Comparison of ENCODE assay signal across 8 mouse cellular contexts in the genomic region with DNA sequence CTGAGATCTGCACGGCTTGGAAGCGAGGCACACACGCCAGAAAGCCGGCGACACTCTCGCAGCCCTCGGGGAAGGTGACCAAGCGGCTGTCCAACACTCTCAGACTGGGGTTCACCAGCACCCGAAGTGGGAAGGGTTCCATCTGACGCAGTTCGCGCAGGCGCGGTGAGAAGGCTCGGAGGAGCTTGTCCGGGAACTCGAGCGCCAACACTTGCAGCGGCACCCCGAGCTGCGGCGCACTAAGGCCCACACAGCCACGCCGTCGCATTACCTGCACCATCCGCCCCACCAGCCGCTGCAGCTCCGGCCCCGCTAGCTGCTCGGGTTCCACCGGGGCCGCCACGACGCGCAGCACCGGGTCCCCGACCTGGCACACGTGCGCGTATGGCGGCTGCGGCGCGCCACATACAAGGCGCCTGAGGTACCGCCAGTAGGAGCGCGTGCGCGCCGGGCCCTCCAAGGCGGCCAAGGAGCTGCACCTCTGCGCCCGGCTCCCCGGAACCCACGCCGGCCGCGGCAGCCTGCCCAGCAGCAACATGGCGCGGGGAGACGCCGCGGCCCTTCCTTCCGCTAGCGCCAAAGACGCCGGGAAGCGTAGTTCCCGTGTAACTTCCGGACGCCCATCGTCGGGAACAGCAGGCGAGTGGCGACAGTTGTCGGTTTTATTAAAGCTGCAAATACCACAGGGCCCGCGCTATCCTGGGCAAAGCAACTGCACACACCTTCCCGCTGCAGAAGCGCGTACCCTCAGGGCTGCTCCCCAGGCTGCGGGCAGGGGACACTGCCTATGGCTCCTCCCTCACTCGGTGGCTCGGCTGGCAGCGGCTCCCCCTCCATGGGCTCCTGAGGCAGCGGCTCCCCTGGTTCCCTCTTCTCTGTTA. TPM values are rescaled to one million over a fixed set of nuclear protein-coding genes. Genes with fewer than 3 reads are reported as not detected.
DNase-seq lines count a peak whose midpoint lies in the region; ATAC-seq lines count a peak whose summit lies in the region.

Gene Pdf (minus strand): TSS at position 554 of the 881 bp plus-strand sequence.

- H3K27ac ChIP-seq in heart, embryonic 13.5 days (replicated peaks), result peak within 1 kb of the TSS; percentile 95
- peak within 1 kb of the TSS; percentile 94 for H3K27ac ChIP-seq in liver, embryonic 11.5 days (ENCODE audit: low read depth, low read length)

- no peaks in the 10 kb centered on the region for H3K9me3 ChIP-seq in heart, embryonic 13.5 days
- H3K9me3 ChIP-seq in liver, embryonic 11.5 days (ENCODE audit: control insufficient read depth, low read length), result no peaks in the 10 kb centered on the region

- WGBS in heart, embryonic 13.5 days, result under 1% methylated on average over 84 of the region's 87 CpGs
- under 1% methylated on average over 85 of the region's 87 CpGs for WGBS in liver, embryonic 11.5 days

- H3K4me2 ChIP-seq in heart, embryonic 13.5 days, result peak within 1 kb of the TSS; percentile 96
- peak within 1 kb of the TSS; percentile 92 for H3K4me2 ChIP-seq in liver, embryonic 11.5 days

- no peaks in the 10 kb centered on the region for H3K27me3 ChIP-seq in heart, embryonic 13.5 days (replicated peaks)
- H3K27me3 ChIP-seq in liver, embryonic 11.5 days (replicated peaks; ENCODE audit: control insufficient read depth, insufficient read depth, low read length), result no peaks in the 10 kb centered on the region
- no peaks in the 10 kb centered on the region for H3K27me3 ChIP-seq in splenic B cell, adult 2 months (ENCODE audit: control insufficient read depth, insufficient read depth, low read length, poor library complexity, severe bottlenecking)

- H3K4me3 ChIP-seq in heart, embryonic 13.5 days, result peak within 1 kb of the TSS; percentile 93
- H3K4me3 ChIP-seq in liver, embryonic 11.5 days (ENCODE audit: low read depth, low read length), result peak within 1 kb of the TSS; percentile 70

- peaks cover 81% of the 10 kb centered on the region for H3K36me3 ChIP-seq in heart, embryonic 13.5 days
- H3K36me3 ChIP-seq in liver, embryonic 11.5 days (ENCODE audit: control insufficient read depth, insufficient read depth, low read length), result peaks cover 60% of the 10 kb centered on the region
- H3K36me3 ChIP-seq in splenic B cell, adult 2 months (ENCODE audit: control insufficient read depth, insufficient read depth, low read length, poor library complexity, severe bottlenecking), result peaks cover 18% of the 10 kb centered on the region

- peaks cover 22% of the 10 kb centered on the region for H3K4me1 ChIP-seq in heart, embryonic 13.5 days
- peaks cover 9% of the 10 kb centered on the region; the same call in 1 of the 2 replicates for H3K4me1 ChIP-seq in liver, embryonic 11.5 days (replicated peaks; ENCODE audit: control insufficient read depth, insufficient read depth, low read length)

- H3K9ac ChIP-seq in heart, embryonic 13.5 days, result peak within 1 kb of the TSS; percentile 92
- H3K9ac ChIP-seq in liver, embryonic 11.5 days (ENCODE audit: low read depth, low read length), result peak within 1 kb of the TSS; percentile 85

- DNase-seq in CD4-positive helper T cell, adult 2 months (ENCODE audit: low read depth, low spot score), result peak; percentile 85
- peak; percentile 67 for DNase-seq in brain, embryonic 18.5 days (ENCODE audit: low read depth, low spot score)
- peak; percentile 89 for DNase-seq in kidney, postnatal 10 days
- peak; percentile 82 for DNase-seq in liver, embryonic 11.5 days (ENCODE audit: low spot score)
- peak; percentile 84 for DNase-seq in naive thymus-derived CD4-positive, alpha-beta T cell, adult 2 months (ENCODE audit: low read depth)
- peak; percentile 79 for DNase-seq in splenic B cell, adult 2 months (ENCODE audit: low read depth, low spot score)

- peak; percentile 40; the same call in 1 of the 2 replicates for ATAC-seq in erythroid progenitor cell, adult 5-6 weeks (replicated peaks; ENCODE audit: low FRiP score, poor library complexity, severe bottlenecking)
- ATAC-seq in heart, embryonic 13.5 days (ENCODE audit: extremely low read depth, insufficient number of reproducible peaks, low FRiP score, low TSS enrichment), result peak; percentile 60
- peak; percentile 85 for ATAC-seq in liver, embryonic 11.5 days (replicated peaks; ENCODE audit: low FRiP score)

RNA-seq across cellular contexts. Expression of gene Pdf, which starts in this region (rescaled TPM):
- total RNA-seq in erythroid progenitor cell, adult 5-6 weeks (2015; ENCODE audit: low replicate concordance), result 13.4 and 14.1 TPM in 2 replicates
- total RNA-seq in erythroid progenitor cell, adult 5-6 weeks (2017; ENCODE audit: low replicate concordance), result 0.77 and 10.8 TPM in 2 replicates
- 41.2 and 46.7 TPM in 2 replicates for polyA plus RNA-seq in heart, embryonic 13.5 days (2015; fragmentation: Nextera tagmentation; extraction: Ambion mirVana)
- 44.9 and 45.5 TPM in 2 replicates for polyA plus RNA-seq in liver, embryonic 11.5 days (2014; fragmentation: Nextera tagmentation; extraction: Ambion mirVana)

Comparison
In these comparisons a context has a peak if more than half of its experiments do, and no peak if none do; other contexts are left out.
1. Peak in every context shown above with its lines: DNase-seq, ATAC-seq, H3K4me3 ChIP-seq and H3K27ac ChIP-seq.